Mouse (Mus musculus): ENCODE measurements around the gene Vta1.
A peak's percentile ranks its signal among the peaks of the same experiment; 100 is the strongest.

Gene Vta1

DNA sequence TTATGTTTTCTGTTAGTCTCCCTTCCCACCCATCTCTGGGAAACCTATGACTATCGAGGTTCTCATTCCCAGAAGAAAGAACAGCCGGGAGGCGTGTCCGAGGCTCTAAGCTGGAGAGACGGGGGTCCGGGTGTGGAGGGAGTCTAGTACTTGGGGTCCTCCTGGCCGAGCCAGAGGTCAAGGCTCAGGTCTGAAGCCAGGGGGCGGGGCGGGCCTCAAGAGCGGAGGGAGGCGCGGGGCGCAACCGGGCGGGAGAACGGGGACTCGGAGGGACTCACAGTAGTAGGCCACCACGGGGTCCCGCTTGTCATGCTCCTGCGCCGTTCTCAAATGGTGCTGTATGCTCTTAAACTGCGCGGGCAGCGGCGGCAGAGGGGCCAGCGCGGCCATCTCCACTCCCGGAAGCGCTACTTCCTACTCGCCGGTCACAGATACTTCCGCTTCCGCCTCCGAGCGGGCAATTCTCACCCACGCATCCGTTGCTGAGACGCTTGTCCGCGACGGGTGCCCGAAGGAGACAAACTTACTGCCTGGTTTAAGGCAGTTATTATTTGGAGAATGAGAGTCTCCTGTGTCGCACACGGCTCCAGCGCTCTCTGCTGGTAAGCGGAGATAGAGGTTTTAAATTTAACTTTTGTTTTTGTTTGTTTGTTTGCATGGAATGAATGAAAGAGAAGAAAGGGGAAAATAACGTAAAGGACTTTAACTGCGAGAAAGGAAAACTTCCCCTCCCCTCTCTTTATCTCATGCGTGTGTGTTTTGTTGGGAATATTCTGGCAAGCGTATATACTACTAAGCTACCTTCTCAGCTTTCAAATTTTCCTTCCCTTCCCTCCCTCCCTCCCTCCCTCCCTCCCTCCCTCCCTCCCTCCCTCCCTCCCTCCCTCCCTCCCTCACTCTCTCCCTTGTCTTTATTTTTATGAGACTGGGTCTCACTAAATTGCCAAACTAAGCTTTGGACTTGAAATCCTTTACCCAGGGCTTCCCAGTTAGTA, at the start of gene Vta1, which contains the start of gene Nmbr:
TSS of gene Vta1 (minus strand) at position 489 of the 995 bp plus-strand sequence.
TSS of gene Nmbr (plus strand) at position 520 of the 995 bp plus-strand sequence.
- DNase-seq: peak; percentile 99 to 100

DNA sequence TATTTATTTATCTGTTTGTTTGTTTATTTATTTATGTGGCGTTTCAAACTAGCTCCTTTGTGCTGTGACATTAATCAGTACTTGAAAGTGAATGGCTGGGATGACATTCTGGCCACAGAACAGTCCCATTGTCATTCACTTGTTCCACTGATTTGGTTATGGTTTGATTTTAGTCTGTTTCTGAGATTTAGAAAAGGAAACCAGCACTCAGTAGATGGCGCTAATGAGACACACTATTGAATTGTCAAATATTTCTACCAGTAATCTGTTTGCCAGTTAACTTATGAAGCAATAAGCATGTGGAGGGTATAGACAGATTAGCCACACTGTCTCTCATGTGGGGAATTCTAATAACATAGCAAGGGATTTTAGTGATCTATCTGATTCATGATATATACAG, 28.9 kb upstream of the Vta1 start:
- DNase-seq: peak in 1 of 2 experiments; percentile 30

DNA sequence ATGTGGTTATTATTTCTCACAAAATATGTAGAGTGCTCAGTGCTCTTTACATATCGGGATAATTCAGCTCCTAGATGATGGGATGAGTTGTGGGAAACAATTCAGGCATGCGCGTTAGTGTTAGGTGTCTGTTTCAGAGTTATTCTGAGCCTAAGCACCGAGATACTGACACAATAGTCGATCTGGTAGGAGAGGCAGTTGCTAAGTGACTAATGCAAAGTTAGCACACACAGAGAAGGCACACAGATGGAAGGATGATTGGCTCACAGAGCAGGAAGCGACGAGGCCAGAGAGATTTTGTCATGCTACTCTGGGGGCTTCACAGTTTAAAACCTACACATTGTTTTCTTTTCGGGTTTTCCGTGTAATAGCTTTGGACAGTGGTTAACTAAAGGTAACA, 20.3 kb upstream of the Vta1 start:
- DNase-seq: no peak

DNA sequence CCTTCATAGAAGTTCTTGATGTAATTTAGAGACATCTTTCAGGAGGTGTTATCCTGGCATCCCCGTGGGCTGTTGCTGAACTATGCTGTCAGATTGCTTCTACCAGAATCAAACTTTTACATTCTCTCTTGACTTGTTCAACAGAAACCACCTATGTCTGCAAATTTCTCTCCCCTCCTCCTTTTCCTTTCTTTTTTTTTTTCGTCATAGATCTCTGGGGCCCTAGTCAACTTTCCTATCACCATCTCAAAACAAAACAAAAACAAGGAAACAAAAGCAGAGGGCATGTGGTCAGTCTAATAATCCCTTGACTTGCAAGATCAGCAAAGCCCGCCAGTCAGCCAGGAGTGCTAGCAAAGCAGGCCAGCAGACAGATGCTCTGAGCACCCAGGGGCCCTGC, 12.8 kb upstream of the Vta1 start, which contains the start of gene Gje1:
TSS of gene Gje1 (minus strand) at position 101 of the 400 bp plus-strand sequence.
- DNase-seq: no peak

DNA sequence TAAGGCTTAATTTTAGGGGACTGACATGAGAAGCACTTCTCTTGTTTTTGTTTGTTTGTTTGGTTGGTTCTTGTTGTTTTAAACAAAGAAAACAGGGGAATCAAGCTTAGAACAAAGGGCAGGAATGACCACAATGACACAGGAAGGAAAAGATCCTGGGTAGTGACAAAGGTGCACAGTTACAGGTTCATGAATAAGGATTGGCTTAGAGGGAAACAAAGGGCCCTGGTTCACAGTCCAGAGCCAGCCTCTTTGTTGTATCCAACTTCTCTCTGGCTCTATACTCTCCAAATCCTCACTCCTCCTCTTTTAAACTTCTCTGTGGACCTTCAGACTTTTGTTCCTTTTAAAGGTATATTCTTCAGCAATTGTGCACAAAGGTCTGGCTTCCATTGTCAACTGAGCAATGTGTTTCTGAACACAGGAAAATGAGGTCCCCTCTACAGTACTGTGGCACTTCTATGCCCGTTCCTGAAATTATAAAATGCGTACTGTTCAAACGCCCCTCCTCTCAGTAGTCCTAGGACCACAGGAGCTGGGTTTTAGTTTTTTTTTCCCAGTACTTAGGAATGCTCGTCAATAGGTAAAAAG, 1.4 kb downstream of the Vta1 start:
- DNase-seq: no peak

DNA sequence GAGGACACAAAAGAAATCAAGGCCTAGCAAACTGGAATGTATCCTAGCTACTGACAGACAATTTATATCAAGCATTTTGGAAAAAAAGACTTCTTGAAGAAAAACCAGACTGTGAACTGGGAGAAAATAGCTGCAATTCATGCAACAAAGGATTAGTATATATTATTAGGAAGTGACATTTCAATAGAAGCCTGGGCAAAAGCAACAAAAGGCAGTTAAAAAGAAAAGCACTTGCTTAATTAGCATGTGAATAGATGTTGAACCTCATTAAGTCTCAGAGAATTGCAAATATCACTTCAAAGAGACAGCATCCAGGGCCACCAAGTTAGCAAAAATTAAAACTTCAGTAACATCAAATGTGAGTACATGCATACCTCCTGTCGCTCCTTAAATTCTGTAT, 2.1 kb downstream of the Vta1 start:
- DNase-seq: no peak

DNA sequence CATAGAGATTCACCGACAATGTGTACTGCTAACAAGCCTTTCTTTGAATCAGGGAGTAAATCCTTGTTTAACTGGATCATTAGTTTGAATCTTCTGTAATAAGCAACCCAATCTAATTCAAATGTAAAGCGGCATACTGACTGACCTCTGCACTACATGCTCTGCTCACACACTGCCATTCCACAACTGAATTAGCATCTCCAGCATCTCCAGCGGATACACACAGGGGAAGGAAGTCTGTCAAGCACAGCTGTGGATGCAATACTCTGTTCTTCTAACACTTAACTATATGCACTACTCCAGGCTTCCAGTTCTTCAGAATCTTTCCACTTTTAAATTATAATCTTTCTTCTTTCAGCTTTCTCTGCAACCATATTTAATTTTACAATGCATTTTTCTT, 15.0 kb downstream of the Vta1 start:
- no peak for DNase-seq

DNA sequence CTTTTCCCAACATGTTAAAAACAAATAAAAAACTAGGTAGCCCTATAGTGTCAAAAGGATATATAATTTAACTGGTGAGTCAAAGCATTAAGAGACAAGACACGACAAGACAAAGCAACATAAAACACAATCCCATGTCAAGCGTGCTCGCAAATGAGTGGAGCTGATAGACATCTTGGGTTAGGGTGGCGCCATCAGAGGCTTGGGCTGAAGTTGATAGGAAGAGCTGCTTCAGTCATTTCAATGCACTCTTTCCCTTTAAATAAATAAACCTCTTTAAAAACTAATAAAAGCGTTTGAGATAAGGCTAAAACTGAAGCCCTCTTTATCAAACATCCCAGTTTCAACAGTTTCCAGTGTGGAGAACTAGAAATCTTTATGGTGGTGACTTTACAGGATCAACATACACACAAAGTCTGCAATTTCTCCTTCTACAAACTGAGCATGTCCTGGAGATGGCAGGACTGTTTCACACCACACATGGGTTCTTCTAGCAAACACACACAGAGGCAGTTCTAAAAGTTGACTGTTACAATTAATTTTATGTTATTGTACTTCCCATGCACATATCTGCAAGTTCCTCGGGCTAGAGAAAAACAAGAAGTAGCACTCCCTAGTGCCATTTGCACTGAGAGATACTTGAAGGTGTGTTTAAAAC, 16.4 kb downstream of the Vta1 start:
- DNase-seq: no peak

DNA sequence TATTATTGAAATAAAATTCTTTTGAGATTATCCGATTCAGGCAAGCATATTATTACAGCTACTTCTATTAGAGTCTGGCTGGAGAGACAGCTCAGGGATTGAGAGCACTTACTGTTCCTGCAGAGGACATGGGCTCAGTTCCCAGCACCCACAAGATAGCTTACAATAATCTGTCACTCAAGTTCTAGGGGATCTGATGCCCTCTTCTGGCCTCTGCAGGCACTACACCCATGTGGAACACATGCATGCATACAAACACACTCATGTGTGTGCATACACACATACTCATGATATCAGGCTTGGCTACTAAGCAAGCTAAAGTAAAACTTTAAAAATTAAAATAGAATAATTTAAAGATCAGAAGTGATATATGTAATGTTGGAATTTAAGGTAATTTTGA, 19.7 kb downstream of the Vta1 start:
- no peak for DNase-seq

DNA sequence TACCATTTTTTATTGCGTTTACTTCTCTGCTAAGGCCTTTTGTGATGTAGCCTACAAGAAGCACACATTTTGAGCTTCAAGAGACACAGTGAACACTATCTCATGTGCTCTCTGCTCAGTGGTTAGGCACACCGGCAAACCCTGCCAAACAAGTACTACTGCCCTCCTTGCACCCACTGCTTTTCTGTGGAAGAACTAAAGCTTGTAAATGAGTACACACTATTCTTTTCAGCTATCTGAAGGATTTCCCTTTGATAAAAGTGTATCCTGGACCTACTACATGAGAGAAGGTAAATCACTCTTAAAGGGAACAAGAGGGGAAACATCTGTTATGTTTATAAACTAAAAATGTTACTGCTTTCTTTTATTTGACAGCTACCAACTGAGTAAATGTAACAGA, 39.2 kb downstream of the Vta1 start:
- DNase-seq: no peak

DNA sequence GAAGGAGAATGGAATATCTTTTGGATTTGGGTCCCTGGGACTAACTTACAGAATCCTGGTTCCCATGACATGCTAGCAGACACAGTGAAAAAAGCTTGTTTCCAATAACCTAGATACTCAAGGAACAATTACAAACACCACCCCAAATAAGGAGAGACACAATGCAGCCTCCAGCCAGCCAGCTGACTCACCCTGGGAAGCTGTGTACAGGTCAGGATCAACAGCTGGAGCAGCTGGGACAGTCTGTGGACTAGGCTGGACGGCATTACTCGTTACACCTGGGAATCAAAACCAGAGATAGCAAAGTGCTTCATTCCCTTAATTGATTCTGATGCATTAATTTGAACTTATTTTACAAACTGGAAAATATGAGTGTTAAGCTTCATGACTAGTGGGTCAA, 44.5 kb downstream of the Vta1 start:
- DNase-seq: no peak

DNA sequence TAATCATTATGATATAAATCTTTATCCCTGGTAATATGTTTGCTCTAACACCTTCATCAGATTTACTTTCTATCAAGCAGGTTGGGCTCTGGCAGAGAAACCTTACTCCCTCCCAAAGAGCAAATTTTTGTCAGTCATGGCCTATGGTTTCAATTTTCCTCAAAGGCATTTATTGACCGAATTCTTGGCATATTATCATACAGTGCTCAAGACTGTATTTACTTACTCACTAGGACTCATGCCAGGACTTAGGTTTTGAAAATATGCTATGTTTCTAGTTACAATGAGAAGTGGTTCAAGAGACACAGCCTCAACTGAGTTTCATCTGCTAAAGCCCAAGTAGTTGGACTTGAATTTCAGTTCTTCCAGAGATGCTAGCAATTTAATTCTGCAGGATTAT, 65.7 kb downstream of the Vta1 start:
- no peak for DNase-seq

DNA sequence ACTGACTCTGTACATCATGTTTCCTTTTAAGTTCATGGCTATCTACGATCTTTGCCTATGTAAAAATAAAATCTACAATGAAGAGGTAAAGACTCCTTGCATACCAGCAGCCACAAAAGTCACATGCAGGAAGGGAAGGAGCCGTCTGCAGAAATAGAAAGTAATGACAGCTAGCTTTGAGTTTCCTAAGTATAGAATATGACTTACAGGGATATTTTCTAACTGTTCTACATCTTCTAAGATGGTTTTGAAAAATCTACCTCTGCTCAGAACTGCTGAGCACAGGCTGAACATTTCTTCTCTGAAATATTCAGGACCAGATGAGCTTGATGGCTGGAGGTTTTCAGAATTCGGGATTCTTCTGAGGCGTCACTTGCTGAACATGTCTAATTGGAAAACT, 66.3 kb downstream of the Vta1 start:
- DNase-seq: no peak

DNA sequence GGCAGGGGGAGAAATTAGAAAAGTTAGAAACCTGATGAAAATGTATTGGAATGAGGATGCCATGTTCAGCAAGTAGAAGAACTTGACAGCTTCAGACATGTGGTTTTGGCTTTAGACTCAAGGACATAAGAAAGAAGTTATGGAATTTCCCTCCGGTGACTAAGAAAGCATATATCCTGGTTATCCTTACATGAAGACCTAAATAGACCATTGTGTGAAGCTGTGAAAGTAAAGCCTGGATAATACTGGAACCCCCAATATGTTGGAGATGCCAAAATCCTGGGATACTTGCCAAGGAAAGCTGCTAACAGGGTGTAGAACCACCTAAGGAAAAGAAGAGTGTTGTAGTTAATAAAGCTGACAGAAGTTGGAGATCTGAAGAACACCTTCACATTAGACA, 79.7 kb downstream of the Vta1 start:
- DNase-seq: no peak

DNA sequence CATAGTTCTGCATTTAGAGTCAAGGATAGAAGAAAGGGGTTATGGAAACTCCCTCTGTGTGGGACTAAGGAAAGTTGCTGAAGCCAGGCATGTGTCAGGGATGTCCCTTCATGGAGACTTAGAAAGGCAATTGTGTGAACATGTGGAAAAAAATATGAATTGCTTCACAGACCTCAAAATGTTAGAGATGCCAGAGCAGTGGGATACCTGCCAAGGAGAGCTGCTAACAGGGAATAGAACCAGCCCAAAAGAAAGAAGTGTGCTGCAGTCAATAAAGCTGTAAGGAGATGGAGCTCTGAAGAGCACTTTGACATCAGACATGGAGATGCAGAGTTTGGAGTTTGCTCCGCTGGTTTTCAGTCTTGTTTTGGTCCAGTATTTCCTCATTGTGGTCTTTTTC, 86.2 kb downstream of the Vta1 start:
- no peak for DNase-seq

DNA sequence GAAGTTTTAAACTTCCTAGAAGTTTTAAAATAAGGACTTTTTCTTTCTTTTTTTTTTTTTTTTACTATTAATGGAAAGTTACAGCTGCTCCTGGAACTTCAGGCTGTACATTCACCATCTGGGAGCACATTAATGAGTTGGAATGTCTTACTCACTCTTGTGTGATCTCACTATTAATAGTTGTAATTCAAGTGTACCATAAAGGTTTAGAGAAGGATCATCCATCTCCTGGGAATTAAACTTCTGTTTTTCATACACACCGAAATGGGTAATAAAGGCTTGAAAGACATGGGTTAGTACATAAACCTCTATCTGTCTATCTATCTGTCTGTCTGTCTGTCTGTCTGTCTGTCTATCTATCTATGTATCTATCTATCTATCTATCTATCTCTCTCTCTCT, 87.1 kb downstream of the Vta1 start:
- DNase-seq: no peak

DNA sequence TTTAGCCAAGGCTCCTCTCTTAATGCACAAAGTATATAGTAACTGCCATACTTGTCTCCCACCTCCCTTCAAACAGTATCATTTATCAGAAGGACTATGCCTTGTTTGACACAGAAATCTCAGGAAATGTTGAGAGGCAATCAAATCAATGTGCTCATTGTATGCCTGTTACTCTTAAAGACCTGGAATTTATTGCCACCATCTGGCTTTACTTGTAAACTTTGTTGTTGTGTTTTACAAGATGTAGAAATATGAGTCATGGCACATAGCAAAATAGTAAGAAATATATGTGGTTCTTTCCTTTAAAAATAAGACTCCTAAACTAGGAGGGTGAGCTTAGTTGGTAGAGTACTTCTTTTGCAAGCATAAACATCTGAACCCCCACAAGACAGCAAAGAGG, 89.9 kb downstream of the Vta1 start:
- DNase-seq: no peak

DNA sequence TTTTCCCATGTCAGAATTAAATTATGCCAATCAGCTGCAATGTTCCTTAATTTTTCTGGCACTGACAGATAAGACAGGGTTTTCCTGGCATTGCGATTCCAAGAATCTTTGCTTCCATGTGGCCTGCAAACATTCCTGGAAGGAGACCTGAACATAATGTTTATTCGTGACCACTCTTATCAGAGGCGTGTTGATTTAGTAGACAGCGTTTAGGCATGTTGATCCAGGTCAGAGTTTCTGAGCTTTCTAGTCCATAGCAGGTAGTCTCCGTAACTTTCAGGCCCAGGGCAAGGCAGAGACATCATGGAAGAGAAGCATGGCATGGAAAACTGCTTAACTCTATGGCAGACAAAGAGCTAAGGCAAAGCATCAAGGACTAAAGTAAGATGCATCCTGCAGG, 97.8 kb downstream of the Vta1 start:
- no peak for DNase-seq

All from cerebellum, postnatal 36 days (tissue).